ENCODE assay signal across 14 mouse cellular contexts in genomic region chr17:17600001-17600400, GRCm38 (mm10). TPM values are rescaled to one million over a fixed set of nuclear protein-coding genes. Genes with fewer than 3 reads are reported as not detected.
DNase-seq lines count a peak whose midpoint lies in the region; ATAC-seq and TF ChIP-seq lines count a peak whose summit lies in the region.
"Had no signal": no experiment of that assay in that cellular context is flagged by ENCODE, and none has a peak within 500 bp of the region (broad histone marks: within the 10 kb centered on the region; RNA-seq: fewer than 3 reads in every experiment).

No protein-coding gene starts in this region.

- WGBS in liver, postnatal 0 days (ENCODE audit: insufficient replicate concordance): 26% methylated on average over 1 of the region's 1 CpGs
- WGBS in midbrain, embryonic 15.5 days: 83% methylated on average over 1 of the region's 1 CpGs

- peaks cover 35% of the 10 kb centered on the region for H3K4me1 ChIP-seq in liver, postnatal 0 days (ENCODE audit: insufficient read depth)
- H3K4me1 ChIP-seq in midbrain, embryonic 15.5 days: peaks cover 8% of the 10 kb centered on the region

- H3K27me3 ChIP-seq in liver, postnatal 0 days (ENCODE audit: insufficient read depth, low read length): no peaks in the 10 kb centered on the region
- H3K27me3 ChIP-seq in midbrain, embryonic 15.5 days (replicated peaks): no peaks in the 10 kb centered on the region
- H3K27me3 ChIP-seq: embryonic facial prominence, embryonic 13.5 days; forebrain, embryonic 13.5 days; hindbrain, embryonic 15.5 days; limb, embryonic 12.5 days had no signal

- 0 out of 2 replicates have a peak, but pooled peaks have one; percentile 28 for ATAC-seq in liver, postnatal 0 days
- peak; percentile 73 for ATAC-seq in common myeloid progenitor, adult 5-6 weeks (replicated peaks; ENCODE audit: low read depth, poor library complexity, severe bottlenecking)
- ATAC-seq in monocyte, adult 5-6 weeks (replicated peaks; ENCODE audit: insufficient number of reproducible peaks, low FRiP score, low TSS enrichment, poor library complexity, severe bottlenecking): peak; percentile 85
- no peak for ATAC-seq in midbrain, embryonic 15.5 days (replicated peaks)

- DNase-seq in liver, postnatal 0 days: no peak
- no peak for DNase-seq in liver
- DNase-seq in CD4-positive helper T cell, adult 2 months (ENCODE audit: low read depth, low spot score): peak; percentile 69
- DNase-seq in yolk sac, embryonic 10.5 days (ENCODE audit: low spot score): no peak
- no peak for DNase-seq in right cerebral cortex, postnatal 10 days (ENCODE audit: low spot score in 2 of 2)
- DNase-seq: cerebellum, postnatal 25 days; right cerebral cortex, postnatal 4 days had no signal

- no peaks in the 10 kb centered on the region for H3K9me3 ChIP-seq in liver, postnatal 0 days (ENCODE audit: low read length)
- H3K9me3 ChIP-seq in midbrain, embryonic 15.5 days: no peaks in the 10 kb centered on the region
- H3K9me3 ChIP-seq: embryonic facial prominence, embryonic 13.5 days; forebrain, embryonic 13.5 days; hindbrain, embryonic 15.5 days; limb, embryonic 12.5 days had no signal

- TF ChIP-seq CTCF in liver, postnatal 0 days (IDR thresholded peaks at IDR 0.05; ENCODE audit: low read depth): no peak

- no peak overlapping the region for H3K9ac ChIP-seq in liver, postnatal 0 days (replicated peaks)
- H3K9ac ChIP-seq in midbrain, embryonic 15.5 days: no peak overlapping the region
- H3K9ac ChIP-seq: embryonic facial prominence, embryonic 13.5 days; forebrain, embryonic 13.5 days; hindbrain, embryonic 15.5 days; limb, embryonic 12.5 days had no signal

- no peaks in the 10 kb centered on the region for H3K36me3 ChIP-seq in liver, postnatal 0 days (replicated peaks; ENCODE audit: insufficient read depth, low read length)
- no peaks in the 10 kb centered on the region for H3K36me3 ChIP-seq in midbrain, embryonic 15.5 days (replicated peaks)
- H3K36me3 ChIP-seq: embryonic facial prominence, embryonic 13.5 days; hindbrain, embryonic 15.5 days; limb, embryonic 12.5 days had no signal

- H3K4me3 ChIP-seq in liver, postnatal 0 days (ENCODE audit: low read depth, low read length): no peak overlapping the region
- H3K4me3 ChIP-seq in midbrain, embryonic 15.5 days: no peak overlapping the region
- H3K4me3 ChIP-seq: embryonic facial prominence, embryonic 13.5 days; forebrain, embryonic 13.5 days; hindbrain, embryonic 15.5 days; limb, embryonic 12.5 days had no signal

- TF ChIP-seq EP300 in liver, postnatal 0 days (IDR thresholded peaks at IDR 0.05; ENCODE audit: low read depth): no peak

- H3K27ac ChIP-seq in liver, postnatal 0 days (ENCODE audit: low read depth): peak overlapping the region; percentile 57; the same call in 1 of the 2 replicates
- no peak overlapping the region for H3K27ac ChIP-seq in midbrain, embryonic 15.5 days
- H3K27ac ChIP-seq: hindbrain, embryonic 15.5 days had no signal

- no peak overlapping the region for H3K4me2 ChIP-seq in liver, postnatal 0 days (ENCODE audit: low read depth, low read length)
- H3K4me2 ChIP-seq in midbrain, embryonic 15.5 days: no peak overlapping the region
- H3K4me2 ChIP-seq: embryonic facial prominence, embryonic 13.5 days; forebrain, embryonic 13.5 days; hindbrain, embryonic 15.5 days; limb, embryonic 12.5 days had no signal

RNA-seq across cellular contexts. Expression of gene Lnpep, which starts 24.8 kb away (rescaled TPM):
- polyA plus RNA-seq in liver, postnatal 0 days (2015; fragmentation: Nextera tagmentation; extraction: Ambion mirVana): 2.4 and 3.1 TPM in 2 replicates
- 66.3 and 77.6 TPM in 2 replicates for total RNA-seq in common myeloid progenitor, adult 5-6 weeks (2017)
- 106 to 173 TPM (median 120 TPM) in 3 replicates for total RNA-seq in monocyte, adult 5-6 weeks (2017)
- polyA plus RNA-seq in midbrain, embryonic 15.5 days (2015; fragmentation: Nextera tagmentation; extraction: Ambion mirVana): 8.3 and 8.6 TPM in 2 replicates
